Mouse (Mus musculus): ENCODE measurements around the gene Myd88. TPM values are rescaled to one million over a fixed set of nuclear protein-coding genes. Genes with fewer than 3 reads are reported as not detected.

Myd88 gene
- polyA plus RNA-seq, 1 experiment from 2014 or later, result 50.3 TPM

DNA sequence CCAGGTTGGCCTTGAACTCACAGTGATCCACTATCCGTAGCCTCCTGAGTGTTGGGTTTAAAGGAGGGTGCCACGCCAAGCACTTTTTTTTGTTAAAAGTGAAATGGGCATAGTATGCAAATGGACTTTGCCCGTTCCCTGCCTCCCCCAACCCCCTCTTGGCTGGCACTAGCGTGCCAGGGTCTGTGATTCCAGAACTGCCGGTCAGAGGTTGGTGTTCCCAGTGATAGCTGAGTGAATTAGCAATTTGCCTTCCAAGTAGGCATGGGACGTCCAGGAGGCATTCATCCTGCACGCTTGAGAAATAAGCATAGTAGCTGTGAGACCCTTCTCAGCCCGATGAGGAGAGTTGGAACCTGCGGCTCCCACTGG is 16.8 kb upstream of the Myd88 start:
- Histone ChIP-seq H3K27ac (ENCODE audit: low read length) (no peak overlapping the region), H3K4me1 (ENCODE audit: insufficient read depth, low read depth, low read length) (no peaks in the 10 kb centered on the region), H3K9ac (replicated peaks; ENCODE audit: low read depth) (no peak overlapping the region), H3K4me3 (ENCODE audit: low read depth, low read length) (peak overlapping the region; percentile 58; the same call in 1 of the 2 replicates), H3K9me3 (ENCODE audit: low read length) (no peaks in the 10 kb centered on the region), H3K27me3 (replicated peaks; ENCODE audit: insufficient read depth, low read length) (no peaks in the 10 kb centered on the region), H3K4me2 (replicated peaks; ENCODE audit: low read depth, low read length) (peak overlapping the region; percentile 96), H3K36me3 (ENCODE audit: insufficient read depth, low read length) (no peaks in the 10 kb centered on the region)
- no peak for ATAC-seq
- DNase-seq (ENCODE audit: low spot score), result no peak
- 30% methylated on average over 9 of the region's 9 CpGs for WGBS
- TF ChIP-seq CTCF (IDR thresholded peaks at IDR 0.05) (no peak), EP300 (IDR thresholded peaks at IDR 0.05) (no peak)

DNA sequence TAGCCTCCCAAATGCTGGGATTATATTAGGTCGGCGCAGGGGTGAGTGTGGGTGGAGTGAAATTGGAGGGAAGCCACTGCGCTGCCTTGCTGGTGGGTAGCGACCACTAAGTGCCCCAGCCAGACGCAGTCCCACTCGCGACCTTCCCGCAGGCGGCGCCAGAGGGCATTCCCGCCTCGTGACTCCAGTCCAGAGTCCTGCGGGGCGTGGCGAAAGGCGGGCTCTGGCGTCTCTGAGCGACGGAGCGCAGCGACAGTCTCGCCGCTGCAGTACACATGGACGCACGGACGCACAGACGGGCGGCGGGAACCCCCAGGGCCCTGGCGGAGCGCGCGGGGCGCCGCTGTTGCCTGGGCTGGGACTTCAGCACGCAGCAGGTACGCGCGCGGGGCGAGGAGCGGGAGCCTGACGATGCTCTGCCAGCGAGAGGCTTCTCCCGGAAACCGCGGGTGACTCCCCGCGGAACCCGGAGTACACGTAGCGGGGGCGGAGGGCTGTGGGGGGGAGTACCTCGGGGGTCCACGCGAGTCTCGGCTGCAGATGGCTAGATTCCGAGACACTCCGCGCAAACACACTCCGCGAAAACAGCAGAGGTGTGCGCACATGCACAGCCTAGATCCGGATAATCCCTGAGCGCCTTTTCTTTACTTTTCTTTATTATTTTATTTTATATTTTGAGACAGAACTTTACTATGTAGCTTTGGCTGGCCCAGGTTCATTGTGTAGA is 16.3 kb upstream of the Myd88 start, which contains the start of gene Xylb:
Xylb (plus strand) TSS at position 51 of the 727 bp plus-strand sequence.
- TF ChIP-seq EP300 (IDR thresholded peaks at IDR 0.05), result no peak
- peak; percentile 97 for TF ChIP-seq CTCF (IDR thresholded peaks at IDR 0.05)
- Histone ChIP-seq H3K36me3 (ENCODE audit: insufficient read depth, low read length) (no peaks in the 10 kb centered on the region), H3K4me1 (ENCODE audit: insufficient read depth, low read depth, low read length) (no peaks in the 10 kb centered on the region), H3K9ac (replicated peaks; ENCODE audit: low read depth) (peak within 1 kb of the TSS; percentile 35; the same call in 1 of the 2 replicates), H3K27ac (ENCODE audit: low read length) (peak within 1 kb of the TSS; percentile 57; the same call in 1 of the 2 replicates), H3K27me3 (replicated peaks; ENCODE audit: insufficient read depth, low read length) (no peaks in the 10 kb centered on the region), H3K9me3 (ENCODE audit: low read length) (no peaks in the 10 kb centered on the region), H3K4me2 (replicated peaks; ENCODE audit: low read depth, low read length) (peak within 1 kb of the TSS; percentile 96), H3K4me3 (ENCODE audit: low read depth, low read length) (peak within 1 kb of the TSS; percentile 58)
- DNase-seq (ENCODE audit: low spot score) (peak; percentile 94), ATAC-seq (peak; percentile 93)
- 4% methylated on average over 60 of the region's 65 CpGs for WGBS

DNA sequence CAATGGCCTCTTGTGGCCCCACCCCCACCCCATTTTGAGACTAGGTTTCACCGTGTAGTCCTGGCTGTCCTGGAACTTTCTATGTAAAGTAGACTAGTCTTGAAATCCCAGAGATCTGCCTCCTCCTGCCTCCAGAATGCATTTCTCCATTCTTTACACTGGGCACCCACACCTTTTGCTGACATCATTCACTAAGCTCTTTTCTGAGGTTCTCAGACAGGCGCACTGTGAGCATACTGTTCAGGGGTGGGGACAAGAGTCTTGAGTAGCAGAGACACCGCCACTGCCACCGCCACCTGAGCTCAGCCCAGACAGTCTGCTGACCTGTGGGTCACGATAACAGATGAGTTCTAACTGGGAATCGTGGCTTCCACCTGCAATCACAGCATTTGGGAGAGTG is 14.7 kb upstream of the Myd88 start:
- TF ChIP-seq EP300 (IDR thresholded peaks at IDR 0.05) (no peak), CTCF (IDR thresholded peaks at IDR 0.05) (no peak)
- Histone ChIP-seq H3K36me3 (ENCODE audit: insufficient read depth, low read length) (no peaks in the 10 kb centered on the region), H3K9me3 (ENCODE audit: low read length) (no peaks in the 10 kb centered on the region), H3K4me3 (ENCODE audit: low read depth, low read length) (no peak overlapping the region), H3K4me1 (ENCODE audit: insufficient read depth, low read depth, low read length) (no peaks in the 10 kb centered on the region), H3K4me2 (replicated peaks; ENCODE audit: low read depth, low read length) (no peak overlapping the region), H3K9ac (replicated peaks; ENCODE audit: low read depth) (no peak overlapping the region), H3K27me3 (replicated peaks; ENCODE audit: insufficient read depth, low read length) (no peaks in the 10 kb centered on the region), H3K27ac (ENCODE audit: low read length) (peak overlapping the region; percentile 57)
- 47% methylated on average over 6 of the region's 6 CpGs for WGBS
- DNase-seq (ENCODE audit: low spot score), result peak; percentile 68
- ATAC-seq, result peak; percentile 63

DNA sequence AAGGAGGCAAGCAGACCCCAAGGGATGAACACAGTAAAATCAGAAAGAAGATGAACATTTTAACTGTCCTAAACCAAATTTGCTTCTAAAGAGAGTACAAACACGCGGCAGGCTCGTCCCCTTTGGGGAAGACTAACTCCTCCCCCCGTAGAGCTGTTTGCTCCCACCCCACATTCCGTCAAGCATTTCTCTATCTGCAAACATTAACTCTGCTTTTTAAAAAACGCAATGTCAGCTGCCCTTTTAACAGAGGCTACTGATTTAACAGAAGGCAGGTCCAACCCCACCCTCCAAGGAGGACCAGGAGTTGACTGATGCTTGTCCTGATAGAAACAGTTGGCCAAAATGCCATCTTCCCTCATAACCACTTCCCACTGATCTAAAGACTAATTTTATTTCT is 12.7 kb upstream of the Myd88 start:
- DNase-seq (ENCODE audit: low spot score) (no peak), ATAC-seq (no peak)
- WGBS, result 49% methylated on average over 6 of the region's 6 CpGs
- H3K4me3 ChIP-seq (ENCODE audit: low read depth, low read length), result no peak overlapping the region
- H3K27ac ChIP-seq (ENCODE audit: low read length), result no peak overlapping the region
- no peak overlapping the region for H3K4me2 ChIP-seq (replicated peaks; ENCODE audit: low read depth, low read length)
- H3K9ac ChIP-seq (replicated peaks; ENCODE audit: low read depth), result no peak overlapping the region
- H3K36me3 ChIP-seq (ENCODE audit: insufficient read depth, low read length), result no peaks in the 10 kb centered on the region
- no peaks in the 10 kb centered on the region for H3K4me1 ChIP-seq (ENCODE audit: insufficient read depth, low read depth, low read length)
- no peak for TF ChIP-seq CTCF (IDR thresholded peaks at IDR 0.05)
- no peak for TF ChIP-seq EP300 (IDR thresholded peaks at IDR 0.05)
- no peaks in the 10 kb centered on the region for H3K9me3 ChIP-seq (ENCODE audit: low read length)
- H3K27me3 ChIP-seq (replicated peaks; ENCODE audit: insufficient read depth, low read length), result no peaks in the 10 kb centered on the region

DNA sequence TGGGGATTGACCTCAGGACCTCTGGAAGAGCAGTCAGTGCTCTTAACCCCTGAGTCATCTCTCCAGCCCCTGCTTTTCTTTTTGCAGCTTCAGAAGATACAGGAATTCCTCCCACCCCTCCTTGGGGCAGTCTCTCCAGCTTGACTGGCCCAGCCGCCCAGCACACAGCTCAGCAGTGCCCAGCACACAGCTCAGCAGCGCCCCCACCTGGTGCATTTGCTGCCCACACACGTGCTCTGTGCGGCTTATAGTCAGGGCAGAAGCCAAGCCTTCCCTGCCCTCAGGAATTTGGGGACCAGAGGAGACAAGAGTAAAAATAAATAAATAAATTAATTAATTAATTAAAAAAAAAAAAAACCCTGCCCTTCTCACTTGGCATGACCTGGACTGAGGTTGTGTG is 10.8 kb upstream of the Myd88 start:
- DNase-seq (ENCODE audit: low spot score), result peak; percentile 81
- Histone ChIP-seq H3K9ac (replicated peaks; ENCODE audit: low read depth) (no peak overlapping the region), H3K4me2 (replicated peaks; ENCODE audit: low read depth, low read length) (no peak overlapping the region), H3K9me3 (ENCODE audit: low read length) (no peaks in the 10 kb centered on the region), H3K27ac (ENCODE audit: low read length) (no peak overlapping the region), H3K36me3 (ENCODE audit: insufficient read depth, low read length) (0 out of 2 replicates have a peak, but pooled peaks cover 10% of the 10 kb centered on the region), H3K27me3 (replicated peaks; ENCODE audit: insufficient read depth, low read length) (no peaks in the 10 kb centered on the region), H3K4me1 (ENCODE audit: insufficient read depth, low read depth, low read length) (no peaks in the 10 kb centered on the region), H3K4me3 (ENCODE audit: low read depth, low read length) (no peak overlapping the region)
- WGBS, result 31% methylated on average over 4 of the region's 4 CpGs
- TF ChIP-seq CTCF (IDR thresholded peaks at IDR 0.05) (peak; percentile 93), EP300 (IDR thresholded peaks at IDR 0.05) (no peak)
- ATAC-seq, result peak; percentile 89

DNA sequence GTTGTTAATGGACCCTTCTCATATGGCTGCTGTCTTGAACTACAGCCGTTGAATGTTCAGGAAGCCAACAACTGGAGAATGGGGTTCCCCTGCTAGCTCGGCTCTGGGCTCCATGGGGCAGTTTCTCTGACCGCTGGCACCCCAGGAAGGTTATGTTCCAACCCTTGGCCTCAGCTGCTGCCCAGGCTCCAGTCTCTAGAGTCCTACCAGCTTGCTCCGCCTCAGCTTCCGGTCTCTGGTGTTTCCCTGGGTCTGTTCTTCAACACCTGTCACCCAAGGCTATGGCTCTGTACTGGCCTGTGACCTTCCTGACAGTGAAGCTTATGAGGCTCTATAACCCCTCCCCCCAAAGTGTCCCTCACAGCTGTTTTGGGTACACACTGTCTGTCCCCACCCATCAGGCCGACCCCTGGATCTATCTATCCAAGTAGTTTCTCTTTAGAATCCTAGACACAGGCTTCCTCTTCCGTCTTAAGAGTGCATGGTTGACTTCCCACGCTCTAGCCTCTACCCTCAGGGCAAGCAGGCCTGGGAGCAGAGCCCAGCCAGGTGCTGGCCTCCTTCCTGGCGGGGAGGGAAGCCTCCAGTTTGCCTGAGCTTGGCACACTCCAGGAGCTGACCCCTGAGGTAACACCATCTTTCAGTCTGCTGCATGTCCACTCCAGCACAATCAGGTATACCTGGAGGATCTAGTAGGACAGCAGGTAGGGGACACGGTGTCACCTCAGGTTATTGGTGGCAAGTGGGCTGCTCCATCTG is 9.9 kb upstream of the Myd88 start:
- H3K4me2 ChIP-seq (replicated peaks; ENCODE audit: low read depth, low read length), result no peak overlapping the region
- H3K9me3 ChIP-seq (ENCODE audit: low read length), result no peaks in the 10 kb centered on the region
- no peak for ATAC-seq
- H3K36me3 ChIP-seq (ENCODE audit: insufficient read depth, low read length), result 0 out of 2 replicates have a peak, but pooled peaks cover 10% of the 10 kb centered on the region
- no peak overlapping the region for H3K9ac ChIP-seq (replicated peaks; ENCODE audit: low read depth)
- no peak overlapping the region for H3K27ac ChIP-seq (ENCODE audit: low read length)
- 87% methylated on average over 10 of the region's 10 CpGs for WGBS
- no peak for TF ChIP-seq EP300 (IDR thresholded peaks at IDR 0.05)
- H3K4me3 ChIP-seq (ENCODE audit: low read depth, low read length), result no peak overlapping the region
- no peak for DNase-seq (ENCODE audit: low spot score)
- no peaks in the 10 kb centered on the region for H3K4me1 ChIP-seq (ENCODE audit: insufficient read depth, low read depth, low read length)
- H3K27me3 ChIP-seq (replicated peaks; ENCODE audit: insufficient read depth, low read length), result no peaks in the 10 kb centered on the region

Measured in lung, postnatal 0 days (tissue).